Mouse (Mus musculus) adrenal gland, adult 8-10 months (tissue): Measurements from ENCODE around the gene Rrnad1. TPM values are rescaled to one million over a fixed set of nuclear protein-coding genes. Genes with fewer than 3 reads are reported as not detected.

Experiments
- DNase-seq: peaks from one replicate; pipeline ENCODE4 v3.0.0; 2022
- total RNA-seq, 4 experiments: library from RNA; stranded (reverse); gene quantifications; 2 replicates each; pipeline ENCODE4 v1.2.4; 2022

Rrnad1 gene
- total RNA-seq, 4 experiments from 2014 or later: 18.6 to 27.6 (median 21.9) TPM

- peak; percentile 30 for DNase-seq
Measured at GRCm38 (mm10) chr3:87877730-87878129, 52.8 kb downstream of the Rrnad1 start.

Other genes with a start within 250 kb of the Rrnad1 start
- 1 to 10 TPM in 1 of 4 experiments, under 1 TPM in 3; 0.32 to 1.6 (median 0.82) TPM for gene Lrrc71, start 182.1 kb downstream of the Rrnad1 start, total RNA-seq
- 10 to 100 TPM in 2 of 4 experiments, 1 to 10 TPM in 2; 6.3 to 30.5 (median 13.1) TPM for gene Ntrk1, start 135.6 kb downstream of the Rrnad1 start, total RNA-seq
- gene Insrr, start 133.8 kb downstream of the Rrnad1 start, total RNA-seq: 1 to 10 TPM in 2 of 4 experiments, under 1 TPM in 2; 0.32 to 3.7 (median 1.9) TPM
- 10 to 100 TPM; 26.0 to 35.9 (median 29.7) TPM for gene Pear1, start 106.4 kb downstream of the Rrnad1 start, total RNA-seq
- gene Sh2d2a, start 84.0 kb downstream of the Rrnad1 start, total RNA-seq: under 1 TPM; 0.20 to 0.62 (median 0.32) TPM
- gene Prcc, start 45.1 kb downstream of the Rrnad1 start, total RNA-seq: 10 to 100 TPM; 47.5 to 49.4 (median 48.7) TPM
- gene Hdgf, start 24.4 kb downstream of the Rrnad1 start, total RNA-seq: 100 to 1,000 TPM; 163 to 180 (median 172) TPM
- gene Mrpl24, start 11.2 kb downstream of the Rrnad1 start, total RNA-seq: 100 to 1,000 TPM; 121 to 146 (median 131) TPM
- 10 to 100 TPM; 17.9 to 20.0 (median 19.5) TPM for gene Isg20l2, start 403 bp downstream of the Rrnad1 start, total RNA-seq
- 1 to 10 TPM in 1 of 4 experiments, under 1 TPM in 2, not detected in 1; 0.31 to 1.0 (median 0.35) TPM for gene Crabp2, start 17.9 kb upstream of the Rrnad1 start, total RNA-seq
- 10 to 100 TPM in 1 of 4 experiments, 1 to 10 TPM in 3; 4.3 to 14.4 (median 6.8) TPM for gene Nes, start 40.4 kb upstream of the Rrnad1 start, total RNA-seq
- gene Bcan, start 69.5 kb upstream of the Rrnad1 start, total RNA-seq: 100 to 1,000 TPM in 2 of 4 experiments, 10 to 100 TPM in 2; 83.1 to 117 (median 106) TPM
- not detected for gene Hapln2, start 96.9 kb upstream of the Rrnad1 start, total RNA-seq
- 10 to 100 TPM; 12.9 to 16.6 (median 14.9) TPM for gene Gpatch4, start 112.4 kb upstream of the Rrnad1 start, total RNA-seq
- 100 to 1,000 TPM; 150 to 161 (median 155) TPM for gene Naxe, start 127.8 kb upstream of the Rrnad1 start, total RNA-seq
- gene Ttc24, start 147.6 kb upstream of the Rrnad1 start, total RNA-seq: not detected
- 1 to 10 TPM in 1 of 4 experiments, under 1 TPM in 3; 0.61 to 2.3 (median 0.73) TPM for gene Iqgap3, start 151.3 kb upstream of the Rrnad1 start, total RNA-seq
- gene Mef2d, start 211.7 kb upstream of the Rrnad1 start, total RNA-seq: 100 to 1,000 TPM in 1 of 4 experiments, 10 to 100 TPM in 3; 82.0 to 111 (median 89.0) TPM